Mouse (Mus musculus) midbrain, postnatal 0 days (tissue): ENCODE results near the gene Cacna2d1. TPM values are rescaled to one million over a fixed set of nuclear protein-coding genes. Genes with fewer than 3 reads are reported as not detected.

Experiments used
- ATAC-seq: fragments of 200-750 bp; cut with Nextera tagmentation; 2 replicates; pipeline ENCODE4 v1.8.0; 2017; ENCODE audit warnings: moderate number of reproducible peaks, mild to moderate bottlenecking, moderate TSS enrichment, moderate library complexity; ENCODE audit not compliant: low FRiP score
- DNase-seq: peaks from one replicate; pipeline ENCODE4 v3.0.0-alpha.2; 2015; ENCODE audit warnings: low spot score
- H3K27ac ChIP-seq: fragments of 300-500 bp; sonication (generic); 2 replicates; pipeline ENCODE4 v1.5.1; 2014; ENCODE audit warnings: low read depth, mild to moderate bottlenecking, low read length, mixed read lengths
- H3K27me3 ChIP-seq: fragments of 300-500 bp; sonication (generic); 2 replicates; pipeline ENCODE4 v1.6.1; 2014; ENCODE audit warnings: low read length, control low read depth, mixed read lengths; ENCODE audit not compliant: insufficient read depth
- H3K36me3 ChIP-seq: fragments of 300-500 bp; sonication (generic); 2 replicates; pipeline ENCODE4 v1.6.1; 2014; ENCODE audit warnings: low read length, control low read depth, mixed read lengths; ENCODE audit not compliant: insufficient read depth
- H3K4me1 ChIP-seq: fragments of 300-500 bp; sonication (generic); 2 replicates; pipeline ENCODE4 v1.6.1; 2014; ENCODE audit warnings: mild to moderate bottlenecking, control low read depth, antibody characterized with exemption, low read length, mixed read lengths; ENCODE audit not compliant: insufficient read depth
- H3K4me2 ChIP-seq: fragments of 300-500 bp; sonication (generic); 2 replicates; pipeline ENCODE4 v1.6.1; 2014; ENCODE audit warnings: low read depth, mild to moderate bottlenecking, low read length, mixed read lengths; ENCODE audit not compliant: poor library complexity, severe bottlenecking
- H3K4me3 ChIP-seq: fragments of 300-500 bp; sonication (generic); 2 replicates; pipeline ENCODE4 v1.5.1; 2014; ENCODE audit warnings: low read depth, mild to moderate bottlenecking, low read length, moderate library complexity
- H3K9ac ChIP-seq: fragments of 300-500 bp; sonication (generic); replicated peaks from 2 replicates; pipeline ENCODE4 v1.6.1; 2014; ENCODE audit warnings: mild to moderate bottlenecking, low read length, moderate library complexity, mixed read lengths; ENCODE audit not compliant: poor library complexity, severe bottlenecking
- H3K9me3 ChIP-seq: fragments of 300-500 bp; sonication (generic); 2 replicates; pipeline ENCODE4 v1.6.1; 2016; ENCODE audit warnings: low read length, control low read depth
- CTCF ChIP-seq: IDR thresholded peaks from 2 replicates; pipeline ENCODE4 v1.5.1; 2016; ENCODE audit warnings: antibody characterized with exemption, mild to moderate bottlenecking
- WGBS: fragments of 180-500 bp; shearing (Covaris S2); extraction: QIAGEN DNeasy Blood & Tissue Kit; methylation state at CpG from one replicate; pipeline ENCODE4 v1.1.7; 2014; 5-methylcytosine and 5-hydroxymethylcytosine counted together
- polyA plus RNA-seq: library from polyadenylated mRNA; unstranded; fragments of >200 nt; fragmentation: Nextera tagmentation; extraction: Ambion mirVana; gene quantifications from 2 replicates; pipeline ENCODE4 v1.2.1, GENCODE M21; 2015
- total RNA-seq: library from RNA; depleted of rRNA; stranded (reverse); fragments of >200 nt; gene quantifications from 2 replicates; pipeline ENCODE4 v1.2.3, GENCODE M21; 2014

Gene Cacna2d1
- total and polyA plus RNA-seq, 2 experiments from 2014 or later = 43.3 to 77.8 TPM

DNA sequence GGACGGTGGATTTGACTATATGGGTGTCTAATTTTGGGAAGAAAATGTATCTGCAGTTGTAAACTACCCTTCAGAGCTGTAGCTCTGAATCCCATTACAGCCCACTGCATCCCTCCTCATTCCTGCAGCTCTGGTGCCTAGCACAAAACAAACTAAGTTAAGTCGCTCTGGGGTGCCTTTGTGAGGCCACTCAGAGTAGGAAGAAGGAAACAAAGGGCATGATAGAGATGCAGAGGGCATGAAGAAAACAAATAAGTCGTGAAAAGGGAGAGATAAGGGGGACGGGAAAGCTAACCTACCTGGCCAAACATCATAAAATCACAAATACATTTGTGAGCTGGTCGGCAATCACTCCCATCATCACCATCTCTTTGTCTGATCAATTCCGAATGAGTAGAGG, 1.5 kb upstream of the Cacna2d1 start:
- Histone ChIP-seq H3K27me3 (peaks cover 9% of the 10 kb centered on the region; the same call in 1 of the 2 replicates), H3K4me1 (no peaks in the 10 kb centered on the region), H3K4me3 (peak overlapping the region; percentile 69), H3K36me3 (no peaks in the 10 kb centered on the region), H3K9me3 (no peaks in the 10 kb centered on the region), H3K27ac (peak overlapping the region; percentile 96), H3K9ac (peak overlapping the region; percentile 83), H3K4me2 (peak overlapping the region; percentile 72)
- ATAC-seq (no peak), DNase-seq (no peak)
- WGBS = 5% methylated on average over 6 of the region's 6 CpGs
- no peak for TF ChIP-seq CTCF

DNA sequence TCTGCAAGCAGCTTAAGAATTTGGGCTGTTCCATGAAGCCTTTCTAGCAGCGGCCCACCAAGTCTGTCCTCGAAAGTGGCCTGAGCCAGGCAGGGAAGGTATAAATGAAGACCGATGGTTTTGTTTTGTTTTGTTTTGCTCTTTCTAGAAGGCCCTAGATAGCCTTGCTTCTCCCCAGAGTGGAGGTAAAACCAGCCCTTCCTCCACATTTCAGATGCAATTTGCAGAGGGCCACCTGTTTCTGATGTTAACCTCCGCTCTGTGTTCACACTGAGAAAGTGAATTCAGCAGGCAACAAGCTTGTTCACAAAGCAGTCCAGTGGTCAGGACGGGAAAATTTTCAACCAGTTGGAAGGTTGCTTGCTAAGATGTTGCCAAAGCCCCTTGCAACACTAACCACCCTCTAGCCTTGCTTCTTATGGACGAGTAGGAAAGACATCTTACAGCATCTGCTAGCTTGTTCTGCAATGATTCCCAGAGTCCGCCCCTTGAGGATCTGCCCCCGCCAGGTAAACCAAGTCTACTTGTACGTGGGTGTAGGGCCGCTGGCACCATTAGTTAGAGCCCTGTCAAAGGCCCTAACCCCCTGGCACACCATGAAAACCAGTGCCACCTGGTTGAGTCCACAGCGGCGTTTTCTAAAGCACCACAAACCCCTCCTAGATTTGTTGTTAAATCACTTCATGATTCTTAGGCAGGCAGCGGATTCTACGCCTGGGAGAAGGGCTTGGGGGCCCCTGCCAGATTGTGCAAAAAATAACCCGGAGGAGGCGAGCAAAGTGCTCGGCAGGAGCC, 713 bp upstream of the Cacna2d1 start:
- WGBS = 1% methylated on average over 17 of the region's 17 CpGs
- Histone ChIP-seq H3K9ac (peak overlapping the region; percentile 83), H3K36me3 (no peaks in the 10 kb centered on the region), H3K4me3 (peak overlapping the region; percentile 69), H3K9me3 (no peaks in the 10 kb centered on the region), H3K4me1 (no peaks in the 10 kb centered on the region), H3K27me3 (peaks cover 9% of the 10 kb centered on the region; the same call in 1 of the 2 replicates), H3K4me2 (peak overlapping the region; percentile 72), H3K27ac (peak overlapping the region; percentile 96)
- DNase-seq (peak; percentile 53), ATAC-seq (peak; percentile 39)
- no peak for TF ChIP-seq CTCF

DNA sequence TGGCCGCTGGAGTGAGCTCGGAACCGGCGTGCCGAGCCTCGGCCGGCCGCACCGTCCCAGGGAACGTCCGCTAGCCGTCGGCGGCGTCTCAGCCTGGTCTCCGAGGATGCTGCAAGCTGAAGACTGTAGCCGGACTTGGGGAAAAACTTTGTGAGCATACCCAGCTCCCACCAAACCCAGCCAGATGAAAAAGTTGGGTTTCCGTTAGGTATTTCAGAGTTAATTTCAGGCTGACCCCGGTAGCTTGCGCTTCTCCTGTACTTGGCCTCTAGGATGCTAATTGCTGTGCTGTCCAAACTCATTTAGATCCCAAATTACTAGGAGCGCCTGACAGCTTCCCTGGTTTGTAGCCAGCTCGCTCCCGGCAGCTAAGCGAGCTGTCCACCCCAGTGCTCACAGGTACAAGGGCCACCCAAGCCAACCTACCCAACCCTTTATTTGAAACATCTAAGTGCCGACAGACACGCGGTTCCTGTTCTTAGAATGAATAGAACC, 790 bp downstream of the Cacna2d1 start:
- Histone ChIP-seq H3K4me1 (no peaks in the 10 kb centered on the region), H3K9ac (peak overlapping the region; percentile 83), H3K4me3 (peak overlapping the region; percentile 69), H3K27ac (peak overlapping the region; percentile 96), H3K27me3 (peaks cover 9% of the 10 kb centered on the region; the same call in 1 of the 2 replicates), H3K36me3 (no peaks in the 10 kb centered on the region), H3K4me2 (peak overlapping the region; percentile 72), H3K9me3 (no peaks in the 10 kb centered on the region)
- DNase-seq = peak; percentile 52
- ATAC-seq = peak; percentile 70
- no peak for TF ChIP-seq CTCF
- WGBS = 2% methylated on average over 27 of the region's 27 CpGs

DNA sequence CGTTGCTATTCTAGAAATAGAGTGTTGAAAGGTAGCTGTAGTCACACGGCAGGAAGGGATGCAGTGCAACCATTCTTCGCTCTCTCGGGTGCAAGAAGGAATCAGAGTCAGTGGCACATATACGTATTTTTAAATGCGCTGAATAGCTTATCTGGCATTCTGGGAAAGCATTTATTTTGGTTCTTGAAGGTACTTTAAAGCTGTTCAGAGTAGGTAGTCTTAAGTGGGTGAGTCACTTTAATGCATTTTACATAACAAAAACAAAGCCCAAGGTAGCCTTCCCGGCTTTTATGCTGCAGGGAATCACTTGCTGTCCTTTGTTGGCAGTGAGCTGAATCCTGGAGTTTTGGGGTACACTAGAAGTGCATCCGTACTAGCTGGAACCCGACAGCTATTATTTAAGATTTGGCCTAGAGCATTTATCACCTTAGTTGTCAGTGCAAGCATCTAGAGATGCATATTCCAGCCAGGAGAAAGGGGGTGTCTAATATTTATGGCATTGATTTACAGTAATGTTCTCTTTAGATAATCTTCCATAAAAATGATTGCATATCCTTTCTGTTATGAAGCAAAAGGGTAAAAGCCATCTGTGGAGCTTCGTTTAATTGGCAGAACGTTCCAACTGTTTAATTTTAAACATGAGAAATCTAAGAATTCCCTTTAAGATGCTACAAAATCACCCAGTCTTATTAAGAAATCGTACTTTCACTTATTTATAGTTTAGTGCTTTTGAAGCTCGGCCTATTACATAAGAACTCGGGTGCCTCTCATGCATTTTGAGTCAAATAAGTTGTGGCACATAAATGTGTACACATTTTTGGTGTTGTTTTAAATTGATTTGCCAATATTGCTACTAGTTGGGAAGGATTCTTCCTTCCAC, 1.6 kb downstream of the Cacna2d1 start:
- Histone ChIP-seq H3K4me3 (peak overlapping the region; percentile 69), H3K4me1 (no peaks in the 10 kb centered on the region), H3K36me3 (no peaks in the 10 kb centered on the region), H3K9me3 (no peaks in the 10 kb centered on the region), H3K27me3 (0 out of 2 replicates have a peak, but pooled peaks cover 4% of the 10 kb centered on the region), H3K9ac (peak overlapping the region; percentile 83), H3K4me2 (peak overlapping the region; percentile 72), H3K27ac (peak overlapping the region; percentile 96)
- 19% methylated on average over 14 of the region's 14 CpGs for WGBS
- DNase-seq = peak; percentile 22
- ATAC-seq = no peak
- TF ChIP-seq CTCF = no peak

DNA sequence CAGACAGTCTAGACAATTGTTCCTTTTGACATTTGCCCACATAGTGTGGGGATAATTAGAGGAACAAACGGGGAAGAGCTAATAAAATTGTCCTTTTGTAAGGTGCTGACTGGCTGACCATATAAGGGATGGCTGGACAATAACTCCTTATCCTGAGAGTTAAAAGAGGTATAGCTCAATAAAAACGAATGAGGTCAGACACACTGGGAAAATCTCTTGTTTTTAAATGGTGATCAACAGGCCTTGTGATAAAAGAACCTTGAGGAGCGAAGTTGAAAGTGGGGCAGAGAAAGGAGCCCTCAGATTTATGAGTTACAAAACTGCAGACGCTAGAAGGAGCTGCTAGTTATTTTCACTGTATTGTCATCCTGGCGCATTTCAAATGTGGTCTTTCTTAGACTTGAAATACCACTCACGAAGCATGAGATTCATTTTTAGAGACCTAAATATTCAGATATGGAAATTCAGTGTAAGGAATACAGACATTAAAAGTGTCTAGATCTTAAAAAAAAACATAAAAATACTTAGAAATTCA, 6.8 kb downstream of the Cacna2d1 start:
- 43% methylated on average over 6 of the region's 6 CpGs for WGBS
- ATAC-seq = no peak
- Histone ChIP-seq H3K4me1 (no peaks in the 10 kb centered on the region), H3K9me3 (no peaks in the 10 kb centered on the region), H3K9ac (no peak overlapping the region), H3K4me3 (no peak overlapping the region), H3K27ac (no peak overlapping the region), H3K4me2 (peak overlapping the region; percentile 20; the same call in 1 of the 2 replicates), H3K27me3 (no peaks in the 10 kb centered on the region), H3K36me3 (no peaks in the 10 kb centered on the region)
- no peak for DNase-seq
- TF ChIP-seq CTCF = no peak
